Mouse (Mus musculus) ovary, adult 10 weeks (tissue): ENCODE measurements around the gene Atp8b2. TPM values are rescaled to one million over a fixed set of nuclear protein-coding genes. Genes with fewer than 3 reads are reported as not detected.

Experiments used
- polyA plus RNA-seq: library from polyadenylated mRNA; stranded (reverse); fragments of 350-450 nt; fragmentation: Illumina TruSeq; extraction: RNeasy Lipid Tissue Mini Kit (QIAGEN cat#74804); gene quantifications from one replicate; pipeline ENCODE4 v1.2.3, GENCODE M21; 2014

Atp8b2 gene
- polyA plus RNA-seq: 28.7 TPM

DNA sequence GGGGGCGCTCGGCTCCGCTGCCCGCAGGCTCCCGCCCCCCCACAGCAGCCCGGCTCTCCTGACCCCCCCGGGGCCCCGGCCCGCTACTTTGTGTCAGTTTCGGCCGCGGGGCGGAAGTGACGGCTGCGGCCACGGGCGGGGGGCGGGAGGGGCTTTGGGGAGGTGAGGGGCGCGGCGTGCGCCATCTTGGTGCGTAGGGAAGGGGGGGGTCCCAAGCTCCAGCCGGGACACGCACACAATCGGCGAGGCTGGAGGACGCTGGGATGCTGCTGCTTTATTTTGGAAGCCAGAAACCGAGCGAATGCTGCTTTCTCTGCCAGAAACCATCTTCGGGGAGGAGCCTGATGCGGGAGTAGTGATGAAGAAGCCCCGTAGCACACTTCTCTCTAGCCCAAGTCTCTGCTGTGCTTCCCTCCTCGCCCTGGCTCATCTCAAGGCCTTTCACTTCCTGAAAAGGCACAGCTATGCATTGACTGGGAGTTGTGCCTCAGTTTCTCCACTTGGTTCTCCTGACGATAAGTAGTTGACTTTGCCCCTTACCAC lies at the start of gene Atp8b2:
TSS of gene Atp8b2 (minus strand) at position 288 of the 543 bp plus-strand sequence.

DNA sequence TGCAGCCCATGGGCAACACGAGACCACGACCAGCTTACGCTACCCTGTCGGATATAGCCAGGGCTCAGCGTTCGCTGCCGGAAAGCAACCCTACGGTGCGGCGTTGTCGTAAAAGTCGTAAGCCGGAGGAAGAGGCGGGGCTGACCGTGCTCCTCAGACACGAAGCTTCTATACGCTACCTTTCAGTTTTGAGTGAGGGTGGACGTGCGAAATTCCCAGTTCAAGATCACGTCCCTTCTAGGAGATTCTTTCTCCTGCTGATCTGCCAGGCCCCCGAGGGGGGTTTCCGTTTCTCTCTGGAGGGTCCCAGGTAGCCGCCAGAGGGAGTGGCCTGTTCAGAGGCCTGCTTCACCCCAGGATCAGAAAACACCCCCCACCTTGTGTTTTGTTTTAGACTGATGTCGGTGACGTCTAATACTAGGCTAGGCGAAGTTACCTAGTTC lies 35.3 kb upstream of the Atp8b2 start, which contains the start of gene Hax1:
TSS of gene Hax1 (minus strand) at position 169 of the 443 bp plus-strand sequence.

DNA sequence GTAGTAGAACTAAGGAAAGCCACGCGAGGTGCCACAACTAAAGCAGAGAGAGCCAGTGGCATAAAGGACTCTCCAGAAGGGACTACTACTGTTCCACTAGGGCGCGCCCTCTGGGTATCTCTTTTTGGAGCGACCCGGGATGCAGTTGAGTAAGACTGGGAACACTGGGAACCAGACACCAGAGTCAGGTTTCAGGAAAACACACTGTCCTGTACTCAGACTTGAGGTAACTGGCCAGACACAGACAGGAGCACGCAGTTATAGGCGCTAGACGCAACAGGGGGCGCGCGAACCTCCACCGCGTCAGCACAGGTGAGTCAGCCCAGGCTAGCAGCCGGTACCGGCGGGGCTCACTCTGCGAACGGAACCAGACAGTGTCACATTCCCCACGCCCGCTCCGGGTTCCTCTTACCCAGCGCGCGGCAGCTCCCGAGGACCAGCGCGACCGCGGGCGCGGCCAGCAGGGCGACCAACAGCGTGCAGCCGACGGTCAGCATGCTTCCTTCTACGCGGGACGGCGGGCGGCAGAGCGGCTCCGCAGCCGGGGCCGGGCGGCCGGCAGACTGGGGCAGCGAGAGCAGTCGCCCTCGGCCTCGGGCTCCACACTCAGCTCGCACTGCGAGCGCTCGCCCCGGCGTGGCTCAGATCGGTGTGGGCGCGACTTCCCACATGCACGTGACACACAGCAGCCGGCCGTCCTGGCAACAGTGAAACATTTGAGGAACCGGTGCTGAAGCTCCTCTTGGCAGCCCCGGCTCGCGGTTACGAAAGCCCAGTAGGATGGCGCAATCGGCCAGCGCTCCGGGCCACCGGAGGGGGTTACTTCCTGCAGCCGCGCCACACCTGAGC lies 50.5 kb downstream of the Atp8b2 start, which contains the start of gene Il6ra:
TSS of gene Il6ra (minus strand) at position 654 of the 849 bp plus-strand sequence.

Other genes starting within 250 kb of the Atp8b2 start
- 3.9 TPM for gene Adar, start 248.5 kb downstream of the Atp8b2 start, polyA plus RNA-seq
- not detected for gene Chrnb2, start 198.9 kb downstream of the Atp8b2 start, polyA plus RNA-seq
- 71.4 TPM for gene Ube2q1, start 189.9 kb downstream of the Atp8b2 start, polyA plus RNA-seq
- gene She, start 132.1 kb downstream of the Atp8b2 start, polyA plus RNA-seq: 18.5 TPM
- gene Il6ra, start 50.3 kb downstream of the Atp8b2 start, polyA plus RNA-seq: 3.4 TPM
- 45.4 TPM for gene Hax1, start 35.3 kb upstream of the Atp8b2 start, polyA plus RNA-seq
- 132 TPM for gene 4933434E20Rik, start 88.1 kb upstream of the Atp8b2 start, polyA plus RNA-seq
- gene Ubap2l, start 89.1 kb upstream of the Atp8b2 start, polyA plus RNA-seq: 137 TPM
- gene Tpm3, start 109.1 kb upstream of the Atp8b2 start, polyA plus RNA-seq: 273 TPM
- gene Nup210l, start 140.6 kb upstream of the Atp8b2 start, polyA plus RNA-seq: 0.17 TPM